Mouse (Mus musculus) myocyte (in vitro differentiated cells): ENCODE data around the gene Actb.

ENCODE experiments used
- E2F4 ChIP-seq: IDR thresholded peaks from one replicate; pipeline ENCODE4 v1.6.1; 2011; ENCODE audit warnings: mild to moderate bottlenecking, control low read depth, moderate library complexity; ENCODE audit not compliant: insufficient read depth
- MAX ChIP-seq: IDR thresholded peaks from one replicate; pipeline ENCODE4 v1.6.1; 2011; ENCODE audit warnings: low read depth, mild to moderate bottlenecking, control low read depth
- MYOD1 ChIP-seq, 3 experiments: IDR thresholded peaks; one replicate each; pipeline ENCODE4 v1.6.1; 2011; ENCODE audit warnings: control low read depth in 2 of 3, low read depth in 2 of 3, mild to moderate bottlenecking in 2 of 3, moderate library complexity in 1 of 3; ENCODE audit not compliant: insufficient read length in 2 of 3, control insufficient read depth in 1 of 3
- POLR2A ChIP-seq: IDR thresholded peaks from one replicate; pipeline ENCODE4 v1.6.1; 2011; ENCODE audit warnings: low read depth, mild to moderate bottlenecking, control low read depth, moderate library complexity; ENCODE audit not compliant: insufficient read length
- REST ChIP-seq: IDR thresholded peaks from one replicate; pipeline ENCODE4 v1.6.1; 2011; ENCODE audit warnings: mild to moderate bottlenecking, control low read depth, moderate library complexity; ENCODE audit not compliant: insufficient read depth, insufficient read length
- USF1 ChIP-seq: IDR thresholded peaks from one replicate; pipeline ENCODE4 v1.6.1; 2011; ENCODE audit warnings: low read depth, mild to moderate bottlenecking, control low read depth, moderate library complexity

GRCm38 (mm10) chr5:142909576-142910278, 3.2 kb upstream of the Actb start:
- TF ChIP-seq REST (no peak), POLR2A (peak; percentile 16), USF1 (no peak), MYOD1 (IDR thresholded peaks at IDR 0.05; ENCODE audit: control insufficient read depth in 1 of 3, insufficient read length in 2 of 3, low read depth in 2 of 3) (no peak), E2F4 (no peak), MAX (no peak)
